Mouse (Mus musculus) MEL (cell line): ENCODE data around the gene Nek3. TPM values are rescaled to one million over a fixed set of nuclear protein-coding genes. Genes with fewer than 3 reads are reported as not detected.

Experiments used
- DNase-seq: peaks from one replicate; pipeline ENCODE4 v3.0.0; 2011; ENCODE audit warnings: low read depth, low spot score
- H3K27ac ChIP-seq: 2 replicates; pipeline ENCODE4 v1.5.1; 2012; ENCODE audit warnings: low read depth, mild to moderate bottlenecking, control low read depth, low read length, moderate library complexity; ENCODE audit not compliant: control insufficient read depth
- H3K27me3 ChIP-seq, 2 experiments: fragments of 150-350 bp in 1 of 2; sonication (generic) in 1 of 2; 2 replicates each; pipeline ENCODE4 v1.6.1; 2012; ENCODE audit warnings: low read length in 2 of 2, mild to moderate bottlenecking in 2 of 2, improper control_type of control experiment in 1 of 2, moderate library complexity in 1 of 2; ENCODE audit not compliant: insufficient read depth in 2 of 2, control insufficient read depth in 1 of 2
- H3K36me3 ChIP-seq, 2 experiments: 2 replicates each; pipeline ENCODE4 v1.6.1; 2012 to 2014; ENCODE audit warnings: low read length in 2 of 2, improper control_type of control experiment in 1 of 2, inconsistent platforms in 1 of 2, mild to moderate bottlenecking in 1 of 2; ENCODE audit not compliant: insufficient read depth in 2 of 2, control insufficient read depth in 1 of 2
- H3K4me1 ChIP-seq, 2 experiments: fragments of 150-350 bp in 1 of 2; sonication (generic) in 1 of 2; 2 replicates each; pipeline ENCODE4 v1.6.1; 2012; ENCODE audit warnings: low read length in 2 of 2, improper control_type of control experiment in 1 of 2, mild to moderate bottlenecking in 1 of 2; ENCODE audit not compliant: insufficient read depth in 2 of 2, control insufficient read depth in 1 of 2
- H3K4me3 ChIP-seq, 2 experiments: fragments of 150-350 bp in 1 of 2; sonication (generic) in 1 of 2; 2 replicates each; pipeline ENCODE4 v1.5.1; 2012; ENCODE audit warnings: low read depth in 2 of 2, low read length in 2 of 2, mild to moderate bottlenecking in 2 of 2, moderate library complexity in 2 of 2, control low read depth in 1 of 2, improper control_type of control experiment in 1 of 2; ENCODE audit not compliant: control insufficient read depth in 1 of 2, insufficient read depth in 1 of 2
- H3K79me2 ChIP-seq: 2 replicates; pipeline ENCODE4 v1.6.1; 2012; ENCODE audit warnings: mild to moderate bottlenecking, low read length, moderate library complexity; ENCODE audit not compliant: control insufficient read depth, poor library complexity, insufficient read depth
- H3K9ac ChIP-seq: 2 replicates; pipeline ENCODE4 v1.6.1; 2012; ENCODE audit warnings: low read depth, mild to moderate bottlenecking, control low read depth, low read length, moderate library complexity; ENCODE audit not compliant: control insufficient read depth, poor library complexity, severe bottlenecking
- H3K9me3 ChIP-seq: fragments of 150-350 bp; sonication (generic); replicated peaks from 2 replicates; pipeline ENCODE4 v1.6.1; 2012; ENCODE audit warnings: mild to moderate bottlenecking, low read length, improper control_type of control experiment, moderate library complexity; ENCODE audit not compliant: insufficient read depth
- BHLHE40 ChIP-seq: IDR thresholded peaks from 2 replicates; pipeline ENCODE4 v1.6.1; 2012; ENCODE audit warnings: low read depth, mild to moderate bottlenecking, inconsistent platforms, low read length, improper control_type of control experiment, borderline replicate concordance
- CHD1 ChIP-seq: IDR thresholded peaks from 2 replicates; pipeline ENCODE4 v1.6.1; 2012; ENCODE audit warnings: low read depth, mild to moderate bottlenecking, inconsistent platforms, low read length, improper control_type of control experiment
- CTCF ChIP-seq, 3 experiments: IDR thresholded peaks in 2 of 3; conservative IDR thresholded peaks in 1 of 3; 2 replicates each; pipeline ENCODE4 v1.5.1; 2011 to 2012; ENCODE audit warnings: low read length in 3 of 3, low read depth in 2 of 3, mild to moderate bottlenecking in 2 of 3, improper control_type of control experiment in 1 of 3, inconsistent platforms in 1 of 3, mixed read lengths in 1 of 3, moderate library complexity in 1 of 3; ENCODE audit not compliant: control insufficient read depth in 1 of 3, insufficient read depth in 1 of 3, poor library complexity in 1 of 3, severe bottlenecking in 1 of 3
- ELF1 ChIP-seq: IDR thresholded peaks from 2 replicates; pipeline ENCODE4 v1.6.1; 2014; ENCODE audit warnings: low read depth, mild to moderate bottlenecking, inconsistent platforms, low read length, improper control_type of control experiment, moderate library complexity
- JUND ChIP-seq: IDR thresholded peaks from 2 replicates; pipeline ENCODE4 v1.6.1; 2011; ENCODE audit warnings: low read depth, mild to moderate bottlenecking, improper control_type of control experiment, low read length
- MAX ChIP-seq: IDR thresholded peaks from 2 replicates; pipeline ENCODE4 v1.6.1; 2011; ENCODE audit warnings: low read length, improper control_type of control experiment
- MXI1 ChIP-seq: IDR thresholded peaks from 2 replicates; pipeline ENCODE4 v1.6.1; 2011; ENCODE audit warnings: mild to moderate bottlenecking, low read depth, low read length, improper control_type of control experiment
- MYB ChIP-seq: IDR thresholded peaks from 2 replicates; pipeline ENCODE4 v1.6.1; 2011; ENCODE audit warnings: mild to moderate bottlenecking, low read depth, low read length, improper control_type of control experiment
- POLR2A ChIP-seq, 2 experiments: IDR thresholded peaks; 2 replicates each; pipeline ENCODE4 v1.6.1; 2011 to 2012; ENCODE audit warnings: low read length in 2 of 2, mild to moderate bottlenecking in 2 of 2, control low read depth in 1 of 2, improper control_type of control experiment in 1 of 2, low read depth in 1 of 2, moderate library complexity in 1 of 2; ENCODE audit not compliant: control insufficient read depth in 1 of 2, insufficient read depth in 1 of 2, poor library complexity in 1 of 2
- POLR2AphosphoS5 ChIP-seq: IDR thresholded peaks from 2 replicates; pipeline ENCODE4 v1.6.1; 2012; ENCODE audit warnings: low read depth, borderline replicate concordance, mild to moderate bottlenecking, inconsistent platforms, low read length, moderate library complexity, mixed read lengths
- RAD21 ChIP-seq: IDR thresholded peaks from 2 replicates; pipeline ENCODE4 v1.6.1; 2011; ENCODE audit warnings: mild to moderate bottlenecking, low read depth, low read length, improper control_type of control experiment
- RCOR1 ChIP-seq: IDR thresholded peaks from 2 replicates; pipeline ENCODE4 v1.6.1; 2012; ENCODE audit warnings: low read depth, mild to moderate bottlenecking, inconsistent platforms, low read length, improper control_type of control experiment
- SMC3 ChIP-seq: IDR thresholded peaks from 2 replicates; pipeline ENCODE4 v1.6.1; 2011; ENCODE audit warnings: low read depth, low read length, improper control_type of control experiment
- TAL1 ChIP-seq: IDR thresholded peaks from 2 replicates; pipeline ENCODE4 v1.6.1; 2012; ENCODE audit warnings: mild to moderate bottlenecking, inconsistent platforms, low read length, moderate library complexity, mixed read lengths
- TBP ChIP-seq: IDR thresholded peaks from 2 replicates; pipeline ENCODE4 v1.8.0; 2011; ENCODE audit warnings: low read depth, low read length, improper control_type of control experiment
- TCF12 ChIP-seq: IDR thresholded peaks from 2 replicates; pipeline ENCODE4 v1.6.1; 2014; ENCODE audit warnings: low read depth, mild to moderate bottlenecking, inconsistent platforms, low read length, improper control_type of control experiment, moderate library complexity
- UBTF ChIP-seq: IDR thresholded peaks from 2 replicates; pipeline ENCODE4 v1.6.1; 2012; ENCODE audit warnings: low read depth, mild to moderate bottlenecking, inconsistent platforms, low read length, improper control_type of control experiment, moderate library complexity, borderline replicate concordance; ENCODE audit not compliant: insufficient read depth
- USF2 ChIP-seq, 2 experiments: IDR thresholded peaks; 2 replicates each; pipeline ENCODE4 v1.6.1; 2011 to 2012; ENCODE audit warnings: improper control_type of control experiment in 2 of 2, low read length in 2 of 2, borderline replicate concordance in 1 of 2, inconsistent platforms in 1 of 2, low read depth in 1 of 2, mild to moderate bottlenecking in 1 of 2; ENCODE audit not compliant: insufficient read depth in 1 of 2
- ZKSCAN1 ChIP-seq: IDR thresholded peaks from 2 replicates; pipeline ENCODE4 v1.6.1; 2012; ENCODE audit warnings: low read depth, mild to moderate bottlenecking, inconsistent platforms, low read length, improper control_type of control experiment, moderate library complexity
- ZMIZ1 ChIP-seq: IDR thresholded peaks from 2 replicates; pipeline ENCODE4 v1.6.1; 2012; ENCODE audit warnings: low read depth, mild to moderate bottlenecking, inconsistent platforms, low read length, improper control_type of control experiment, moderate library complexity
- ZNF384 ChIP-seq: IDR thresholded peaks from 2 replicates; pipeline ENCODE4 v1.6.1; 2012; ENCODE audit warnings: low read depth, mild to moderate bottlenecking, inconsistent platforms, low read length, improper control_type of control experiment
- polyA plus RNA-seq, 2 experiments: library from polyadenylated mRNA; stranded (reverse) in 1 of 2; unstranded in 1 of 2; fragments of >175 nt in 1 of 2; fragments of >200 nt in 1 of 2; gene quantifications; 2 replicates each; pipeline versions ENCODE4 v1.2.1 to v1.2.4; 2012; ENCODE audit warnings: low replicate concordance in 2 of 2, low read depth in 1 of 2; ENCODE audit not compliant: insufficient read length in 2 of 2, insufficient read depth in 1 of 2, missing spikeins in 1 of 2
- total RNA-seq: library from RNA; depleted of rRNA; stranded (reverse); fragments of 300-350 nt; gene quantifications from 2 replicates; pipeline ENCODE4 v1.2.3, GENCODE M21; 2012

The Nek3 gene
- total and polyA plus RNA-seq, 3 experiments, result 2.0 to 3.5 TPM; not detected in 1

DNA sequence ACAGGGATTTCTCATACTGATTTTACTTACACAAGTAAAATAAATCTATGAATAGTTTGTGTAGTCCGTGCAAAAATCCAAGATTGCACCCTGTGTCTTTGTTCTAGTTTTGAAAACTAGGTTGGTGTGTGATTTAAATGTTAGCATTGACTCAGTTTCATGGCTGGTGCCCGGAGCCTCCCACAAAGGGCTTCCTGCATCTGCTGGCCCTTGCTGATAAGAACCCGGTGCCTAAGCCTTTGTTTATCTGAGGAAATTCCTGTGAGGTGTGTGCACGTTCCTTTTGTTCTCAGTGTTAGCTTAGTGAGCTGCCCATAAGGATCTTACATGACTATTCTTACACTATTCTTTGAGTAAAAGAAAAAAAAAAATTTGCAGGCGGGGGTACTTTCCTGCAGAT, 42.8 kb upstream of the Nek3 start (continued):
- TF ChIP-seq POLR2AphosphoS5 (no peak), UBTF (no peak), ZNF384 (peak; percentile 76), ELF1 (0 out of 2 replicates have a peak, but pooled peaks have one; percentile 40), POLR2A (IDR thresholded peaks at IDR 0.05; ENCODE audit: control insufficient read depth in 1 of 2, insufficient read depth in 1 of 2, low read depth in 1 of 2, low read length in 2 of 2, poor library complexity in 1 of 2) (no peak), JUND (0 out of 2 replicates have a peak, but pooled peaks have one; percentile 22), RCOR1 (peak; percentile 73)
- TF ChIP-seq, all 39 proteins: peak for 14

DNA sequence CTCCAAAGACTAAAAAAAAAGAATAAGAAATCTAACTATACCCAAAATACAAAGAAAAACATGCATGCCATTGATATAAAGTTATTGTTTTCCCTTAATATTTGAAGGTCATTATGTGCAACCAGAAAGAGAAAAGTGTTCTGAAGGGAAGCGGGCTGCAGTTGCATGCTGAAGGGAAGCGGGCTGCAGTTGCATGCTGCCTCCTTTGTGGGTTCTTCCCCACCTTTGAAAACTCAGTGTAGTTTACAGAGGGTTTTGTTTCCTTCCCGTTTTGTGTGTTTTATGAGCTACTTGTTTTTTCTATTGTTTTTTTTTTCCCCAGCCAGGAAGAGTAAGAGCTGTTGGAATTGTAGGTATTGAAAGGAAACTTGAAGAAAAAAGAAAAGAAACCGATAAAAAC, 41.3 kb upstream of the Nek3 start:
- Histone ChIP-seq H3K4me1 (peaks cover 4 to 8% of the 10 kb centered on the region in 2 experiments; a peak in 3 of 4 replicates), H3K27ac (no peak overlapping the region), H3K36me3 (peaks cover 3 to 12% of the 10 kb centered on the region in 2 experiments), H3K79me2 (no peaks in the 10 kb centered on the region), H3K4me3 (no peak overlapping the region), H3K9ac (no peak overlapping the region), H3K27me3 (no peaks in the 10 kb centered on the region), H3K9me3 (no peaks in the 10 kb centered on the region)
- TF ChIP-seq SMC3, result no peak
- no peak for TF ChIP-seq CTCF (IDR thresholded peaks at IDR 0.05 in 2 of 3, conservative IDR thresholded peaks at IDR 0.05 in 1 of 3; ENCODE audit: control insufficient read depth in 1 of 3, insufficient read depth in 1 of 3, low read depth in 2 of 3, low read length in 3 of 3, poor library complexity in 1 of 3, severe bottlenecking in 1 of 3)
- no peak for TF ChIP-seq MYB
- no peak for TF ChIP-seq TAL1
- TF ChIP-seq TCF12, result no peak
- no peak for TF ChIP-seq ELF1
- no peak for TF ChIP-seq ZKSCAN1
- no peak for TF ChIP-seq POLR2A (IDR thresholded peaks at IDR 0.05; ENCODE audit: control insufficient read depth in 1 of 2, insufficient read depth in 1 of 2, low read depth in 1 of 2, low read length in 2 of 2, poor library complexity in 1 of 2)
- TF ChIP-seq TBP, result no peak
- no peak for TF ChIP-seq RAD21
- TF ChIP-seq ZMIZ1, result no peak
- TF ChIP-seq POLR2AphosphoS5, result no peak
- TF ChIP-seq MXI1, result no peak
- no peak for TF ChIP-seq JUND
- DNase-seq, result no peak

DNA sequence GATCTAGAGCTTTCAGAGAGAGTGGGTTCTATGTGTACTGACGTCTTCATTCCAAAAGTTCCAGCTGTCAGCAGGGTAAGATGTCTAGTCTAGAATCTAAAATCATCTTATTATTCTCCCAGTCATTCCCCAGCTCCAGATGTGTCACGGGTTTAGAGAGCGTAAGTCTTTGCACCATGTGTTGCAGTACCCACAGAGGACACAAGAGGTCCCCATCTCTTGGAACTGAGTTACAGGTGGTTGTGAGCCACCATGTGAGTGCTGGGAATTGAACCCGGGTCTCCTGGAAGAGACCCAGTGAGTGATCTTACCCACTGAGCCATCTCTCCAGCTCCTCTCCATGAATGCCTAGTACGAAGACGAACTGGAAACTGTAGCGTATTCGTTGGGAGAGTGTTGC, 33.2 kb upstream of the Nek3 start:
- Histone ChIP-seq H3K79me2 (peaks cover 5% of the 10 kb centered on the region; the same call in 1 of the 2 replicates), H3K9ac (no peak overlapping the region), H3K4me1 (peaks cover under 1% of the 10 kb centered on the region in 2 experiments; a peak in 2 of 4 replicates), H3K9me3 (no peaks in the 10 kb centered on the region), H3K27ac (no peak overlapping the region), H3K4me3 (no peak overlapping the region), H3K36me3 (peaks cover 2 to 3% of the 10 kb centered on the region in 2 experiments; a peak in 3 of 4 replicates), H3K27me3 (no peaks in the 10 kb centered on the region)
- TF ChIP-seq MYB, result no peak
- peak; percentile 19 to 54 (median 37); a peak in 5 of 6 replicates for TF ChIP-seq CTCF (IDR thresholded peaks at IDR 0.05 in 2 of 3, conservative IDR thresholded peaks at IDR 0.05 in 1 of 3; ENCODE audit: control insufficient read depth in 1 of 3, insufficient read depth in 1 of 3, low read depth in 2 of 3, low read length in 3 of 3, poor library complexity in 1 of 3, severe bottlenecking in 1 of 3)
- no peak for TF ChIP-seq BHLHE40
- no peak for TF ChIP-seq CHD1
- TF ChIP-seq MAX, result no peak
- TF ChIP-seq USF2 (IDR thresholded peaks at IDR 0.05; ENCODE audit: borderline replicate concordance in 1 of 2, insufficient read depth in 1 of 2, low read depth in 1 of 2, low read length in 2 of 2), result no peak
- TF ChIP-seq UBTF, result no peak
- DNase-seq, result peak; percentile 49
